8 mouse cellular contexts compared by ENCODE assay signal in genomic region chr12:52132256-52132655, GRCm38 (mm10). TPM values are rescaled to one million over a fixed set of nuclear protein-coding genes. Genes with fewer than 3 reads are reported as not detected.
DNase-seq lines count a peak whose midpoint lies in the region; ATAC-seq lines count a peak whose summit lies in the region.

No protein-coding gene starts in this region.

- DNase-seq in ovary, postnatal 14 days (ENCODE audit: low spot score) = peak; percentile 9
- no peak for DNase-seq in ovary, postnatal 10 days (ENCODE audit: low spot score)
- DNase-seq in yolk sac, embryonic 10.5 days (ENCODE audit: low spot score) = no peak
- DNase-seq in left cerebral cortex, adult 18-20 months (ENCODE audit: low spot score in 2 of 2) = no peak

- no peaks in the 10 kb centered on the region; the same call in 1 of the 2 replicates for H3K36me3 ChIP-seq in embryonic facial prominence, embryonic 13.5 days
- peaks cover 3% of the 10 kb centered on the region; the same call in 1 of the 2 replicates for H3K36me3 ChIP-seq in hindbrain, embryonic 13.5 days
- no peaks in the 10 kb centered on the region for H3K36me3 ChIP-seq in limb, embryonic 15.5 days

- H3K27ac ChIP-seq in embryonic facial prominence, embryonic 13.5 days = no peak overlapping the region
- peak overlapping the region; percentile 56; the same call in 1 of the 2 replicates for H3K27ac ChIP-seq in hindbrain, embryonic 13.5 days
- 0 out of 2 replicates have a peak overlapping the region, but pooled peaks have one; percentile 22 for H3K27ac ChIP-seq in limb, embryonic 15.5 days

- 0 out of 2 replicates have a peak, but pooled peaks cover 3% of the 10 kb centered on the region for H3K4me1 ChIP-seq in embryonic facial prominence, embryonic 13.5 days
- H3K4me1 ChIP-seq in hindbrain, embryonic 13.5 days (replicated peaks) = peaks cover 4% of the 10 kb centered on the region
- H3K4me1 ChIP-seq in limb, embryonic 15.5 days = peaks cover 4% of the 10 kb centered on the region

- ATAC-seq in embryonic facial prominence, embryonic 13.5 days (ENCODE audit: insufficient number of reproducible peaks, insufficient read depth, low FRiP score, low TSS enrichment, low read depth) = no peak
- no peak for ATAC-seq in hindbrain, embryonic 13.5 days (ENCODE audit: low FRiP score)
- ATAC-seq in limb, embryonic 15.5 days (ENCODE audit: insufficient number of reproducible peaks, low FRiP score, low TSS enrichment, low read depth) = no peak
- no peak for ATAC-seq in megakaryocyte progenitor cell, adult 5-6 weeks (replicated peaks; ENCODE audit: poor library complexity)

- no peak overlapping the region for H3K4me3 ChIP-seq in embryonic facial prominence, embryonic 13.5 days
- H3K4me3 ChIP-seq in hindbrain, embryonic 13.5 days = no peak overlapping the region
- H3K4me3 ChIP-seq in limb, embryonic 15.5 days = no peak overlapping the region

- 11% methylated on average over 10 of the region's 10 CpGs for WGBS in embryonic facial prominence, embryonic 13.5 days
- 6% methylated on average over 10 of the region's 10 CpGs for WGBS in hindbrain, embryonic 13.5 days
- WGBS in limb, embryonic 15.5 days = 20% methylated on average over 10 of the region's 10 CpGs

- no peaks in the 10 kb centered on the region for H3K9me3 ChIP-seq in embryonic facial prominence, embryonic 13.5 days
- H3K9me3 ChIP-seq in hindbrain, embryonic 13.5 days = no peaks in the 10 kb centered on the region
- H3K9me3 ChIP-seq in limb, embryonic 15.5 days = no peaks in the 10 kb centered on the region

- peak overlapping the region; percentile 33 for H3K4me2 ChIP-seq in embryonic facial prominence, embryonic 13.5 days
- H3K4me2 ChIP-seq in hindbrain, embryonic 13.5 days = peak overlapping the region; percentile 22; the same call in 1 of the 2 replicates
- peak overlapping the region; percentile 24; the same call in 1 of the 2 replicates for H3K4me2 ChIP-seq in limb, embryonic 15.5 days

- H3K27me3 ChIP-seq in embryonic facial prominence, embryonic 13.5 days = no peaks in the 10 kb centered on the region
- no peaks in the 10 kb centered on the region for H3K27me3 ChIP-seq in hindbrain, embryonic 13.5 days
- H3K27me3 ChIP-seq in limb, embryonic 15.5 days = no peaks in the 10 kb centered on the region

- 0 out of 2 replicates have a peak overlapping the region, but pooled peaks have one; percentile 46 for H3K9ac ChIP-seq in embryonic facial prominence, embryonic 13.5 days
- H3K9ac ChIP-seq in hindbrain, embryonic 13.5 days = no peak overlapping the region
- no peak overlapping the region for H3K9ac ChIP-seq in limb, embryonic 15.5 days

RNA-seq across cellular contexts. Expression of gene Nubpl, which starts 34.7 kb away (rescaled TPM):
- polyA plus RNA-seq in embryonic facial prominence, embryonic 13.5 days (2015; fragmentation: Nextera tagmentation; extraction: Ambion mirVana) = 14.6 and 14.7 TPM in 2 replicates
- polyA plus RNA-seq in hindbrain, embryonic 13.5 days (2015; fragmentation: Nextera tagmentation; extraction: Ambion mirVana) = 8.3 and 8.5 TPM in 2 replicates
- polyA plus RNA-seq in limb, embryonic 15.5 days (2015; fragmentation: Nextera tagmentation; extraction: Ambion mirVana) = 8.6 and 9.5 TPM in 2 replicates
- 8.6 and 10.3 TPM in 2 replicates for total RNA-seq in megakaryocyte progenitor cell, adult 5-6 weeks (2015)
- total RNA-seq in megakaryocyte progenitor cell, adult 5-6 weeks (2017) = 2.8 and 4.2 TPM in 2 replicates
- 1 to 10 TPM; 4.5 to 4.6 TPM for total RNA-seq in left cerebral cortex, adult 18-20 months (2021)
